ENCODE assay signal across 9 mouse cellular contexts in genomic region chr6:87706246-87706645, GRCm38 (mm10). TPM values are rescaled to one million over a fixed set of nuclear protein-coding genes. Genes with fewer than 3 reads are reported as not detected.
DNase-seq lines count a peak whose midpoint lies in the region; ATAC-seq and TF ChIP-seq lines count a peak whose summit lies in the region.
"Had no signal": no experiment of that assay in that cellular context is flagged by ENCODE, and none has a peak within 500 bp of the region (broad histone marks: within the 10 kb centered on the region; RNA-seq: fewer than 3 reads in every experiment).

No protein-coding gene starts in this region.

- 39% methylated on average over 3 of the region's 3 CpGs for WGBS in heart, adult 2 months
- WGBS in heart, embryonic 11.5 days (ENCODE audit: insufficient replicate concordance) = 40% methylated on average over 3 of the region's 3 CpGs
- WGBS in stomach, postnatal 0 days = 40% methylated on average over 3 of the region's 3 CpGs
- 45% methylated on average over 3 of the region's 3 CpGs for WGBS in hindbrain, embryonic 12.5 days

- H3K4me1 ChIP-seq in heart, adult 2 months (ENCODE audit: control insufficient read depth, insufficient read depth, low read length) = no peaks in the 10 kb centered on the region
- no peaks in the 10 kb centered on the region for H3K4me1 ChIP-seq in heart, embryonic 11.5 days (ENCODE audit: control insufficient read depth, insufficient read depth, low read length)
- no peaks in the 10 kb centered on the region; the same call in 1 of the 2 replicates for H3K4me1 ChIP-seq in cortical plate, adult 2 months (ENCODE audit: control insufficient read depth, insufficient read depth, low read length)
- H3K4me1 ChIP-seq in stomach, postnatal 0 days (replicated peaks; ENCODE audit: control insufficient read depth, insufficient read depth) = no peaks in the 10 kb centered on the region
- no peaks in the 10 kb centered on the region for H3K4me1 ChIP-seq in hindbrain, embryonic 12.5 days
- H3K4me1 ChIP-seq: heart, embryonic 13.5 days had no signal

- no peak for TF ChIP-seq POLR2A in heart, adult 2 months (IDR thresholded peaks at IDR 0.05; ENCODE audit: insufficient read depth, low read depth, low read length)
- TF ChIP-seq POLR2A in cortical plate, adult 2 months (IDR thresholded peaks at IDR 0.05; ENCODE audit: extremely low read depth, insufficient read depth, low read length) = no peak

- H3K27me3 ChIP-seq in heart, adult 2 months (ENCODE audit: control insufficient read depth, insufficient read depth, low read length) = no peaks in the 10 kb centered on the region
- 0 out of 2 replicates have a peak, but pooled peaks cover 3% of the 10 kb centered on the region for H3K27me3 ChIP-seq in heart, embryonic 11.5 days (ENCODE audit: control insufficient read depth, insufficient read depth, low read length)
- no peaks in the 10 kb centered on the region for H3K27me3 ChIP-seq in stomach, postnatal 0 days (ENCODE audit: control insufficient read depth, insufficient read depth, low read length)
- no peaks in the 10 kb centered on the region for H3K27me3 ChIP-seq in hindbrain, embryonic 12.5 days

- no peaks in the 10 kb centered on the region for H3K79me2 ChIP-seq in heart, adult 2 months (replicated peaks; ENCODE audit: control insufficient read depth, insufficient read depth, low read length)

- no peaks in the 10 kb centered on the region for H3K9me3 ChIP-seq in heart, embryonic 11.5 days (replicated peaks; ENCODE audit: control insufficient read depth, low read length)
- no peaks in the 10 kb centered on the region for H3K9me3 ChIP-seq in stomach, postnatal 0 days (ENCODE audit: control insufficient read depth, low read length)
- no peaks in the 10 kb centered on the region for H3K9me3 ChIP-seq in hindbrain, embryonic 12.5 days (replicated peaks)
- H3K9me3 ChIP-seq: heart, embryonic 13.5 days had no signal

- ATAC-seq in heart, embryonic 11.5 days (replicated peaks; ENCODE audit: insufficient number of reproducible peaks, low FRiP score, low TSS enrichment) = no peak
- ATAC-seq in stomach, postnatal 0 days (ENCODE audit: low FRiP score, low TSS enrichment) = no peak
- ATAC-seq in hindbrain, embryonic 12.5 days (ENCODE audit: low FRiP score) = no peak

- no peak overlapping the region for H3K4me3 ChIP-seq in heart, adult 2 months
- no peak overlapping the region for H3K4me3 ChIP-seq in heart, embryonic 11.5 days (ENCODE audit: low read depth, low read length)
- no peak overlapping the region for H3K4me3 ChIP-seq in cortical plate, adult 2 months (ENCODE audit: insufficient read depth, low read length)
- H3K4me3 ChIP-seq in stomach, postnatal 0 days (ENCODE audit: low read depth, low read length) = no peak overlapping the region
- H3K4me3 ChIP-seq in hindbrain, embryonic 12.5 days = no peak overlapping the region
- H3K4me3 ChIP-seq: heart, embryonic 13.5 days had no signal

- no peaks in the 10 kb centered on the region for H3K36me3 ChIP-seq in heart, adult 2 months (ENCODE audit: control insufficient read depth, insufficient read depth, low read length)
- H3K36me3 ChIP-seq in heart, embryonic 11.5 days (ENCODE audit: control insufficient read depth, insufficient read depth, low read length) = no peaks in the 10 kb centered on the region
- no peaks in the 10 kb centered on the region for H3K36me3 ChIP-seq in stomach, postnatal 0 days (ENCODE audit: control insufficient read depth, insufficient read depth, low read length)
- no peaks in the 10 kb centered on the region for H3K36me3 ChIP-seq in hindbrain, embryonic 12.5 days
- H3K36me3 ChIP-seq: heart, embryonic 13.5 days had no signal

- intact Hi-C loops in heart, adult 2 months (cut with DNase I) = no loop called here

- H3K9ac ChIP-seq in heart, adult 2 months (ENCODE audit: low read depth, low read length) = no peak overlapping the region
- H3K9ac ChIP-seq in heart, embryonic 11.5 days (ENCODE audit: low read depth, low read length) = no peak overlapping the region
- H3K9ac ChIP-seq in stomach, postnatal 0 days (ENCODE audit: low read length) = no peak overlapping the region
- H3K9ac ChIP-seq in hindbrain, embryonic 12.5 days = no peak overlapping the region
- H3K9ac ChIP-seq: heart, embryonic 13.5 days had no signal

- TF ChIP-seq CTCF in heart, adult 2 months (IDR thresholded peaks at IDR 0.05) = peak; percentile 67
- 0 out of 2 replicates have a peak, but pooled peaks have one; percentile 5 for TF ChIP-seq CTCF in cortical plate, adult 2 months (IDR thresholded peaks at IDR 0.05; ENCODE audit: extremely low read depth, insufficient read depth, low read length)
- peak; percentile 67 for TF ChIP-seq CTCF in stomach, postnatal 0 days (IDR thresholded peaks at IDR 0.05; ENCODE audit: low read depth)

- H3K27ac ChIP-seq in heart, adult 2 months = no peak overlapping the region
- H3K27ac ChIP-seq in heart, embryonic 11.5 days (ENCODE audit: low read depth, low read length) = no peak overlapping the region
- no peak overlapping the region for H3K27ac ChIP-seq in cortical plate, adult 2 months (ENCODE audit: insufficient read depth, low read length)
- H3K27ac ChIP-seq in stomach, postnatal 0 days (replicated peaks) = no peak overlapping the region
- H3K27ac ChIP-seq in hindbrain, embryonic 12.5 days = no peak overlapping the region
- H3K27ac ChIP-seq: heart, embryonic 13.5 days had no signal

- no peak for DNase-seq in heart, adult 2 months
- DNase-seq in thymus, postnatal 14 days = peak; percentile 10
- no peak for DNase-seq in thymus, adult 18-20 months
- no peak for DNase-seq in stomach, postnatal 0 days (ENCODE audit: low spot score)
- no peak for DNase-seq in spleen, adult 12 weeks (ENCODE audit: low spot score)

- no peak for TF ChIP-seq EP300 in heart, adult 2 months (IDR thresholded peaks at IDR 0.05; ENCODE audit: insufficient read depth, low read depth, low read length)
- no peak for TF ChIP-seq EP300 in stomach, postnatal 0 days (optimal IDR thresholded peaks at IDR 0.05)

- H3K4me2 ChIP-seq in heart, embryonic 11.5 days = no peak overlapping the region
- H3K4me2 ChIP-seq in stomach, postnatal 0 days (replicated peaks; ENCODE audit: low read depth) = no peak overlapping the region
- no peak overlapping the region for H3K4me2 ChIP-seq in hindbrain, embryonic 12.5 days (replicated peaks)
- H3K4me2 ChIP-seq: heart, embryonic 13.5 days had no signal

RNA-seq across cellular contexts. Expression of gene Efcc1, which starts 24.4 kb away (rescaled TPM):
- 1 to 10 TPM in 1 of 2 experiments, under 1 TPM in 1; 0.86 to 1.2 TPM for total RNA-seq in heart, adult 2 months (2021)
- 1.3 and 2.5 TPM in 2 replicates for polyA plus RNA-seq in heart, adult 2 months (2012; rRNA removed)
- polyA plus RNA-seq in heart, embryonic 11.5 days (2014; fragmentation: Nextera tagmentation; extraction: Ambion mirVana) = 0.25 TPM in 1 of 2 replicates, not detected in the other
- polyA plus RNA-seq in cortical plate, adult 2 months (2012; rRNA removed) = 6.3 and 6.7 TPM in 2 replicates
- 1.1 and 1.4 TPM in 2 replicates for polyA plus RNA-seq in stomach, postnatal 0 days (2015; fragmentation: Nextera tagmentation; extraction: Ambion mirVana)
- polyA plus RNA-seq in hindbrain, embryonic 12.5 days (2016; fragmentation: Nextera tagmentation; extraction: Ambion mirVana) = 8.2 and 9.7 TPM in 2 replicates

RNA-seq across cellular contexts. Expression of gene Aplf, which starts 34.3 kb away (rescaled TPM):
- 1 to 10 TPM; 2.1 to 2.6 TPM for total RNA-seq in heart, adult 2 months (2021)
- 1.4 and 2.1 TPM in 2 replicates for polyA plus RNA-seq in heart, adult 2 months (2012; rRNA removed)
- 9.3 and 10.1 TPM in 2 replicates for polyA plus RNA-seq in heart, embryonic 11.5 days (2014; fragmentation: Nextera tagmentation; extraction: Ambion mirVana)
- 4.6 and 5.0 TPM in 2 replicates for polyA plus RNA-seq in cortical plate, adult 2 months (2012; rRNA removed)
- 8.4 and 9.8 TPM in 2 replicates for polyA plus RNA-seq in stomach, postnatal 0 days (2015; fragmentation: Nextera tagmentation; extraction: Ambion mirVana)
- 13.0 and 14.4 TPM in 2 replicates for polyA plus RNA-seq in hindbrain, embryonic 12.5 days (2016; fragmentation: Nextera tagmentation; extraction: Ambion mirVana)

Comparison
In these comparisons a context has a peak if more than half of its experiments do, and no peak if none do; other contexts are left out.
1. CTCF ChIP-seq: peak in every context shown above with its lines; median percentile 67 in heart, adult 2 months; 67 in stomach, postnatal 0 days; 5 in cortical plate, adult 2 months.